Mouse (Mus musculus): ENCODE data around the gene P4htm. TPM values are rescaled to one million over a fixed set of nuclear protein-coding genes. Genes with fewer than 3 reads are reported as not detected.
"Not testable (repeated sequence)": the region's sequence is repeated elsewhere in the genome, so short reads cannot be mapped to it uniquely, and the experiment has no call there.

Gene P4htm
- total and polyA plus RNA-seq, 2 experiments from 2014 or later = 17.7 to 18.7 TPM

- no peaks in the 10 kb centered on the region for H3K9me3 ChIP-seq (replicated peaks; ENCODE audit: control insufficient read depth, low read length)
- WGBS = 74% methylated on average over 4 of the region's 4 CpGs
- no peak overlapping the region for H3K4me2 ChIP-seq (ENCODE audit: low read depth, low read length)
- H3K4me3 ChIP-seq (ENCODE audit: low read depth, low read length) = no peak overlapping the region
- no peak for TF ChIP-seq EP300 (IDR thresholded peaks at IDR 0.05; ENCODE audit: low read depth)
- no peak for TF ChIP-seq CTCF (IDR thresholded peaks at IDR 0.05; ENCODE audit: low read depth)
- H3K27ac ChIP-seq (ENCODE audit: low read depth) = no peak overlapping the region
- no peak overlapping the region for H3K9ac ChIP-seq (replicated peaks; ENCODE audit: low read depth, low read length)
- peaks cover 94% of the 10 kb centered on the region for H3K36me3 ChIP-seq (replicated peaks; ENCODE audit: control insufficient read depth, insufficient read depth, low read length)
- no peaks in the 10 kb centered on the region for H3K27me3 ChIP-seq (ENCODE audit: control insufficient read depth, insufficient read depth, low read length)
- H3K4me1 ChIP-seq (ENCODE audit: control insufficient read depth, insufficient read depth) = no peaks in the 10 kb centered on the region
- ATAC-seq (ENCODE audit: insufficient read depth, low read depth) (no peak), DNase-seq (ENCODE audit: low spot score) (no peak)
Observed at GRCm38 (mm10) chr9:108608889-108609288, 11.4 kb upstream of the P4htm start.

DNA sequence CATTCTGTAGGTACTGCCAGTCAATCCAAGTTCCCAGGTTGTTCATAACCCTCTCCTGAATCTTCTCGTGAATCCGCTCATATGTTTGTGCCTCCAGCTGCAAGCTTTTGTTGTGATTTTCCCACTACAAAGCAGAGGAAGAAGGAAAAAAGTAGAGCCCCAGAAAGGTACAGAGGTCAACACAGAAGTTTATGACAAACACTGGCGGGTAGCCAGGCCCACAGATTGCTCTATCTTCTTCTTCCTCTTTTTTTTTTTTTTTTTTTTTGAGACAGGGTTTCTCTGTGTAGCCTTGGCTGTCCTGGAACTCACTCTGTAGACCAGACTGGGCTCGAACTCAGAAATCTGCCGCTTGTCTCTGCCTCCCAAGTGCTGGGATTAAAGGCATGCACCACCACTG, 10.5 kb upstream of the P4htm start:
- not testable (repeated sequence) for H3K27me3 ChIP-seq (ENCODE audit: control insufficient read depth, insufficient read depth, low read length); ATAC-seq (ENCODE audit: insufficient read depth, low read depth); H3K4me3 ChIP-seq (ENCODE audit: low read depth, low read length); H3K27ac ChIP-seq (ENCODE audit: low read depth); H3K4me1 ChIP-seq (ENCODE audit: control insufficient read depth, insufficient read depth); H3K4me2 ChIP-seq (ENCODE audit: low read depth, low read length); DNase-seq (ENCODE audit: low spot score); H3K9me3 ChIP-seq (replicated peaks; ENCODE audit: control insufficient read depth, low read length); H3K9ac ChIP-seq (replicated peaks; ENCODE audit: low read depth, low read length)
- peaks cover 94% of the 10 kb centered on the region for H3K36me3 ChIP-seq (replicated peaks; ENCODE audit: control insufficient read depth, insufficient read depth, low read length)
- WGBS = 76% methylated on average over 5 of the region's 5 CpGs

GRCm38 (mm10) chr9:108601986-108602385, 4.5 kb upstream of the P4htm start:
- H3K4me1 ChIP-seq (ENCODE audit: control insufficient read depth, insufficient read depth) = peaks cover 4% of the 10 kb centered on the region; the same call in 1 of the 2 replicates
- H3K9ac ChIP-seq (replicated peaks; ENCODE audit: low read depth, low read length) = no peak overlapping the region
- ATAC-seq (ENCODE audit: insufficient read depth, low read depth) (no peak), DNase-seq (ENCODE audit: low spot score) (no peak)
- no peak overlapping the region for H3K4me3 ChIP-seq (ENCODE audit: low read depth, low read length)
- 70% methylated on average over 4 of the region's 4 CpGs for WGBS
- H3K9me3 ChIP-seq (replicated peaks; ENCODE audit: control insufficient read depth, low read length) = no peaks in the 10 kb centered on the region
- H3K27me3 ChIP-seq (ENCODE audit: control insufficient read depth, insufficient read depth, low read length) = no peaks in the 10 kb centered on the region
- no peak overlapping the region for H3K27ac ChIP-seq (ENCODE audit: low read depth)
- H3K36me3 ChIP-seq (replicated peaks; ENCODE audit: control insufficient read depth, insufficient read depth, low read length) = peaks cover 39% of the 10 kb centered on the region
- H3K4me2 ChIP-seq (ENCODE audit: low read depth, low read length) = no peak overlapping the region
- TF ChIP-seq CTCF (IDR thresholded peaks at IDR 0.05; ENCODE audit: low read depth) (no peak), EP300 (IDR thresholded peaks at IDR 0.05; ENCODE audit: low read depth) (no peak)

- DNase-seq (ENCODE audit: low spot score) (no peak), ATAC-seq (ENCODE audit: insufficient read depth, low read depth) (no peak)
- Histone ChIP-seq H3K4me2 (ENCODE audit: low read depth, low read length) (no peak overlapping the region), H3K27ac (ENCODE audit: low read depth) (no peak overlapping the region), H3K4me1 (ENCODE audit: control insufficient read depth, insufficient read depth) (peaks cover 5% of the 10 kb centered on the region; the same call in 1 of the 2 replicates), H3K4me3 (ENCODE audit: low read depth, low read length) (no peak overlapping the region), H3K9me3 (replicated peaks; ENCODE audit: control insufficient read depth, low read length) (no peaks in the 10 kb centered on the region), H3K9ac (replicated peaks; ENCODE audit: low read depth, low read length) (no peak overlapping the region), H3K36me3 (replicated peaks; ENCODE audit: control insufficient read depth, insufficient read depth, low read length) (peaks cover 22% of the 10 kb centered on the region), H3K27me3 (ENCODE audit: control insufficient read depth, insufficient read depth, low read length) (no peaks in the 10 kb centered on the region)
- 32% methylated on average over 2 of the region's 2 CpGs for WGBS
- TF ChIP-seq EP300 (IDR thresholded peaks at IDR 0.05; ENCODE audit: low read depth) (no peak), CTCF (IDR thresholded peaks at IDR 0.05; ENCODE audit: low read depth) (no peak)
Observed at GRCm38 (mm10) chr9:108600011-108600410, 2.5 kb upstream of the P4htm start.

DNA sequence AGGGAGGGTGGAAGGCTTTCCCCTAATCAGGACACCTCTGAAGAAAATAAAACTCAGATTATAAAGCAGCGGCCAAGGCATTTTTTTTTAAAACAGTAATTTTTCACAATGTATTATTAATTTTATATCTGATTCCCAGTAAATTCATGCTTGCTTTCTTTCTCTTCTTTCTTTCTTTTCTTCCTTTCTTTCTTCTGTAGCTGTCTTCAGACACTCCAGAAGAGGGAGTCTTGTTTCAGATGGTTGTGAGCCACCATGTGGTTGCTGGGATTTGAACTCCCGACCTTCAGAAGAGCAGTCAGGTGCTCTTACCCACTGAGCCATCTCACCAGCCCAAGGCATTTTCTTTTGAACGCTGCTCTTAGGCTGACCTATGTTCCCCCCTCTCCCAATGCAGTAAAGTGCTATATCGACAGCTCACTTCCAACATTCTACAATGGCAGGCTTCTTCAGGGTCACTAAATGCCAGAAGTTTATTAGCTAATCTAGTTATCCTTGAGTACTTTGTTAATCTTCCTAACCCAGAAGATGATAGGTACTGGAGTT, 1.6 kb upstream of the P4htm start:
- Histone ChIP-seq H3K4me3 (ENCODE audit: low read depth, low read length) (no peak overlapping the region), H3K4me2 (ENCODE audit: low read depth, low read length) (no peak overlapping the region), H3K9me3 (replicated peaks; ENCODE audit: control insufficient read depth, low read length) (no peaks in the 10 kb centered on the region), H3K27me3 (ENCODE audit: control insufficient read depth, insufficient read depth, low read length) (no peaks in the 10 kb centered on the region), H3K36me3 (replicated peaks; ENCODE audit: control insufficient read depth, insufficient read depth, low read length) (peaks cover 16% of the 10 kb centered on the region), H3K27ac (ENCODE audit: low read depth) (no peak overlapping the region), H3K9ac (replicated peaks; ENCODE audit: low read depth, low read length) (no peak overlapping the region), H3K4me1 (ENCODE audit: control insufficient read depth, insufficient read depth) (peaks cover 14% of the 10 kb centered on the region; the same call in 1 of the 2 replicates)
- 72% methylated on average over 4 of the region's 4 CpGs for WGBS
- DNase-seq (ENCODE audit: low spot score) (no peak), ATAC-seq (ENCODE audit: insufficient read depth, low read depth) (no peak)
- TF ChIP-seq EP300 (IDR thresholded peaks at IDR 0.05; ENCODE audit: low read depth) (no peak), CTCF (IDR thresholded peaks at IDR 0.05; ENCODE audit: low read depth) (no peak)

DNA sequence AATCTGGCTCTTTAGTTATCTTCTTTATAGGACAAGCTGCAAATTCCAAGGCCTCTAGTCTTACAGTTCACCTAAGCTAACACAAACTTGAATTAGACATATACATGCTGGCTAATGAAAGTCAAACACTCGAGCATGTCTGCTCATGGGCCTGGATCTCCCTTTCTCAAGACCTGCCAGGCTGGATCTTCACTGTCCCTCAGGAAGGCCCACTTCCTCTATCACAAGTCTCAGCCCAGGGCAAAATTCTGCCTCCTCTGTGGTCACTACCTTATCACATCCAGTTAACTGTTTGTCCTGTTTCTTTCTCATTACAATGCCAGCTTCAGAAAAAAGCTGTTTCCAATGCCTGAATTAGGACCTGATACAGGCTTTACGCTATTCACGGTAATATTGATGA, 3.1 kb downstream of the P4htm start:
- Histone ChIP-seq H3K4me1 (ENCODE audit: control insufficient read depth, insufficient read depth) (peaks cover 16% of the 10 kb centered on the region; the same call in 1 of the 2 replicates), H3K9me3 (replicated peaks; ENCODE audit: control insufficient read depth, low read length) (no peaks in the 10 kb centered on the region), H3K27ac (ENCODE audit: low read depth) (peak overlapping the region; percentile 79), H3K36me3 (replicated peaks; ENCODE audit: control insufficient read depth, insufficient read depth, low read length) (0 out of 2 replicates have a peak, but pooled peaks cover 3% of the 10 kb centered on the region), H3K4me3 (ENCODE audit: low read depth, low read length) (no peak overlapping the region), H3K4me2 (ENCODE audit: low read depth, low read length) (0 out of 2 replicates have a peak overlapping the region, but pooled peaks have one; percentile 1), H3K9ac (replicated peaks; ENCODE audit: low read depth, low read length) (no peak overlapping the region), H3K27me3 (ENCODE audit: control insufficient read depth, insufficient read depth, low read length) (no peaks in the 10 kb centered on the region)
- ATAC-seq (ENCODE audit: insufficient read depth, low read depth) (no peak), DNase-seq (ENCODE audit: low spot score) (no peak)
- 25% methylated on average over 3 of the region's 3 CpGs for WGBS
- TF ChIP-seq EP300 (IDR thresholded peaks at IDR 0.05; ENCODE audit: low read depth) (no peak), CTCF (IDR thresholded peaks at IDR 0.05; ENCODE audit: low read depth) (no peak)
